ENCODE assay signal across 23 mouse cellular contexts in genomic region chr3:141809581-141809980, GRCm38 (mm10).
DNase-seq lines count a peak whose midpoint lies in the region; ATAC-seq lines count a peak whose summit lies in the region.
"Had no signal": no experiment of that assay in that cellular context is flagged by ENCODE, and none has a peak within 500 bp of the region (broad histone marks: within the 10 kb centered on the region; RNA-seq: fewer than 3 reads in every experiment).

No protein-coding gene starts in this region.

- H3K27ac ChIP-seq in intestine, embryonic 16.5 days (ENCODE audit: low read length), result no peak overlapping the region
- H3K27ac ChIP-seq: embryonic facial prominence, embryonic 15.5 days; forebrain, embryonic 10.5 days; heart, adult 2 months; heart, embryonic 15.5 days; hindbrain, embryonic 13.5 days; hindbrain, postnatal 0 days had no signal

- H3K4me2 ChIP-seq in intestine, embryonic 16.5 days (ENCODE audit: low read depth, low read length), result no peak overlapping the region
- H3K4me2 ChIP-seq: embryonic facial prominence, embryonic 15.5 days; heart, embryonic 11.5 days; heart, embryonic 15.5 days; hindbrain, embryonic 13.5 days had no signal

- H3K4me3 ChIP-seq in intestine, embryonic 16.5 days (ENCODE audit: low read length), result no peak overlapping the region
- H3K4me3 ChIP-seq: embryonic facial prominence, embryonic 15.5 days; erythroblast, embryonic 14.5 days; forebrain, embryonic 10.5 days; heart, adult 2 months; heart, embryonic 15.5 days; hindbrain, embryonic 13.5 days had no signal

- WGBS in intestine, embryonic 16.5 days, result 75% methylated on average over 3 of the region's 3 CpGs

- no peaks in the 10 kb centered on the region for H3K4me1 ChIP-seq in intestine, embryonic 16.5 days (ENCODE audit: control insufficient read depth, insufficient read depth, low read length)
- H3K4me1 ChIP-seq: embryonic facial prominence, embryonic 15.5 days; heart, embryonic 15.5 days had no signal

- H3K9ac ChIP-seq in intestine, embryonic 16.5 days (ENCODE audit: low read depth, low read length), result no peak overlapping the region
- H3K9ac ChIP-seq: embryonic facial prominence, embryonic 15.5 days; heart, embryonic 15.5 days; hindbrain, embryonic 13.5 days had no signal

- no peaks in the 10 kb centered on the region for H3K9me3 ChIP-seq in intestine, embryonic 16.5 days (ENCODE audit: control insufficient read depth, low read length)
- H3K9me3 ChIP-seq: embryonic facial prominence, embryonic 15.5 days; forebrain, embryonic 10.5 days; heart, embryonic 15.5 days; hindbrain, embryonic 13.5 days had no signal

- H3K36me3 ChIP-seq in intestine, embryonic 16.5 days (ENCODE audit: control insufficient read depth, insufficient read depth, low read length), result no peaks in the 10 kb centered on the region
- H3K36me3 ChIP-seq: embryonic facial prominence, embryonic 15.5 days; forebrain, embryonic 10.5 days; heart, embryonic 15.5 days; hindbrain, embryonic 13.5 days had no signal

- no peaks in the 10 kb centered on the region for H3K27me3 ChIP-seq in intestine, embryonic 16.5 days (replicated peaks; ENCODE audit: control insufficient read depth, insufficient read depth, low read length)
- H3K27me3 ChIP-seq: embryonic facial prominence, embryonic 15.5 days; heart, embryonic 15.5 days; hindbrain, embryonic 13.5 days; Patski had no signal

- peak; percentile 75 for DNase-seq in brain, adult 2 months (ENCODE audit: low read depth, low spot score)
- peak; percentile 56 to 72 for DNase-seq in cerebellum, adult 18-20 months
- peak; percentile 73 for DNase-seq in cerebellum, adult 9-11 months
- peak; percentile 55 to 58 for DNase-seq in cerebellum, postnatal 36 days
- no peak for DNase-seq in frontal cortex, adult 2 months (ENCODE audit: extremely low spot score in 1 of 2, low spot score in 1 of 2)
- DNase-seq in thymus, postnatal 10 days (ENCODE audit: low spot score in 2 of 2), result no peak
- DNase-seq: adrenal gland, postnatal 14 days; embryo, embryonic 11 days; gastrocnemius, postnatal 10 days; heart, adult 2 months; heart, postnatal 14 days; kidney, adult 2 months had no signal

- ATAC-seq in intestine, embryonic 16.5 days, result no peak
- ATAC-seq: activated CD4-positive, CD25-positive, alpha-beta regulatory T cell, adult 4 months; forebrain, embryonic 14.5 days; hindbrain, postnatal 0 days; Patski had no signal

Comparison
In these comparisons a context has a peak if more than half of its experiments do, and no peak if none do; other contexts are left out.
1. DNase-seq: peak in brain, adult 2 months (single experiment), cerebellum, adult 18-20 months (2 of 2), cerebellum, adult 9-11 months (single experiment) and cerebellum, postnatal 36 days (2 of 2); none in frontal cortex, adult 2 months (0 of 2) and thymus, postnatal 10 days (0 of 2).